26 mouse cellular contexts compared by ENCODE assay signal in genomic region chr11:103237757-103238156, GRCm38 (mm10). TPM values are rescaled to one million over a fixed set of nuclear protein-coding genes. Genes with fewer than 3 reads are reported as not detected.
A peak's percentile ranks its signal among the peaks of the same experiment; 100 is the strongest.
DNase-seq lines count a peak whose midpoint lies in the region; ATAC-seq and TF ChIP-seq lines count a peak whose summit lies in the region.
"Had no signal": no experiment of that assay in that cellular context is flagged by ENCODE, and none has a peak within 500 bp of the region (broad histone marks: within the 10 kb centered on the region; RNA-seq: fewer than 3 reads in every experiment).

No protein-coding gene starts in this region.

- peak; percentile 46 for TF ChIP-seq CTCF in layer of hippocampus, adult 2 months (conservative IDR thresholded peaks at IDR 0.05)
- TF ChIP-seq CTCF in CH12.LX (conservative IDR thresholded peaks at IDR 0.05 in 1 of 2, IDR thresholded peaks at IDR 0.05 in 1 of 2; ENCODE audit: low read depth in 2 of 2, low read length in 2 of 2), result peak; percentile 23 to 49; a peak in 3 of 4 replicates
- peak; percentile 1; the same call in 1 of the 2 replicates for TF ChIP-seq CTCF in bone marrow, adult 2 months (IDR thresholded peaks at IDR 0.05; ENCODE audit: control insufficient read depth, insufficient read depth, low read length)

- peak; percentile 36 for DNase-seq in CD4-positive, CD25-positive, alpha-beta regulatory T cell, adult 2 months (ENCODE audit: low read depth, low spot score)
- no peak for DNase-seq in layer of hippocampus, adult 2 months (ENCODE audit: low spot score in 2 of 2)
- no peak for DNase-seq in layer of hippocampus, adult 11-12 months (ENCODE audit: low spot score)
- peak; percentile 41 for DNase-seq in CH12.LX (ENCODE audit: extremely low read depth)
- DNase-seq in adrenal gland, adult (ENCODE audit: inconsistent age in 2 of 2, low spot score in 1 of 2), result no peak
- no peak for DNase-seq in left cerebral cortex, postnatal 36 days (ENCODE audit: low spot score in 2 of 2)
- DNase-seq: adrenal gland, postnatal 10 days; cerebellum, adult 2 months; heart, postnatal 4 days; kidney, adult 9 months; lung, postnatal 14 days; right cerebral cortex, postnatal 4 days; thymus, postnatal 14 days had no signal

- no peak for ATAC-seq in CD4-positive, CD25-positive, alpha-beta regulatory T cell, adult 4 months
- ATAC-seq: forebrain, embryonic 15.5 days had no signal

- no peaks in the 10 kb centered on the region for H3K27me3 ChIP-seq in CH12.LX (replicated peaks)
- H3K27me3 ChIP-seq: forebrain, embryonic 15.5 days; limb, embryonic 13.5 days; stomach, embryonic 15.5 days had no signal

- no peaks in the 10 kb centered on the region for H3K79me2 ChIP-seq in CH12.LX (replicated peaks; ENCODE audit: control insufficient read depth, extremely low read depth, insufficient read depth, poor library complexity, severe bottlenecking)

- intact Hi-C loops in left cerebral cortex, postnatal 36 days (cut with DNase I), result no loop called here

- H3K36me3 ChIP-seq in CH12.LX (replicated peaks in 1 of 2; ENCODE audit: control insufficient read depth in 1 of 2, insufficient read depth in 1 of 2, low read length in 1 of 2), result peaks cover 56 to 90% of the 10 kb centered on the region in 2 experiments

- H3K4me2 ChIP-seq in CH12.LX (ENCODE audit: insufficient read depth, low read depth, poor library complexity, severe bottlenecking), result no peak overlapping the region
- H3K4me2 ChIP-seq: forebrain, embryonic 15.5 days; limb, embryonic 13.5 days; stomach, embryonic 15.5 days had no signal

- TF ChIP-seq EP300 in CH12.LX (IDR thresholded peaks at IDR 0.05; ENCODE audit: low read length), result no peak

- in situ Hi-C loops in CH12.LX (cut with MboI; ENCODE audit: low pct_ligation_motif_present, low pct_unique_long_range_greater_than_20kb, low sequenced_read_pairs), result loop anchor here (5.0 kb wide), 2 partner anchors 35 to 80 kb away; no protein-coding TSS in a partner anchor

- peaks cover 25 to 76% of the 10 kb centered on the region in 2 experiments for H3K4me1 ChIP-seq in CH12.LX (ENCODE audit: control insufficient read depth in 1 of 2, insufficient read depth in 2 of 2)
- no peaks in the 10 kb centered on the region for H3K4me1 ChIP-seq in bone marrow, adult 2 months (ENCODE audit: control insufficient read depth, insufficient read depth, low read length)

- TF ChIP-seq POLR2A in CH12.LX (IDR thresholded peaks at IDR 0.05; ENCODE audit: low read depth, low read length), result no peak
- no peak for TF ChIP-seq POLR2A in bone marrow, adult 2 months (IDR thresholded peaks at IDR 0.05; ENCODE audit: borderline replicate concordance, control insufficient read depth, low read depth, low read length)

- WGBS in bone marrow, adult 2 months, result 85% methylated on average over 9 of the region's 9 CpGs

- H3K4me3 ChIP-seq in layer of hippocampus, adult 2 months, result no peak overlapping the region
- no peak overlapping the region for H3K4me3 ChIP-seq in CH12.LX (replicated peaks in 1 of 3; ENCODE audit: low read depth in 2 of 3, low read length in 2 of 3, poor library complexity in 1 of 3)
- H3K4me3 ChIP-seq in bone marrow, adult 2 months (replicated peaks; ENCODE audit: control insufficient read depth, low read depth, low read length), result no peak overlapping the region
- H3K4me3 ChIP-seq: erythroblast, embryonic 14.5 days; forebrain, embryonic 15.5 days; limb, embryonic 13.5 days; midbrain, embryonic 10.5 days; stomach, embryonic 15.5 days had no signal

- TF ChIP-seq RAD21 in CH12.LX (IDR thresholded peaks at IDR 0.05; ENCODE audit: low read depth, low read length), result peak; percentile 9

- H3K27ac ChIP-seq in layer of hippocampus, adult 2 months, result no peak overlapping the region
- peak overlapping the region; percentile 66; the same call in 1 of the 2 replicates for H3K27ac ChIP-seq in CH12.LX (ENCODE audit: insufficient read depth, low read depth)
- no peak overlapping the region for H3K27ac ChIP-seq in bone marrow, adult 2 months (ENCODE audit: control insufficient read depth, insufficient read depth, low read depth, low read length, poor library complexity)
- H3K27ac ChIP-seq: forebrain, embryonic 15.5 days; limb, embryonic 13.5 days; midbrain, embryonic 10.5 days; stomach, embryonic 15.5 days had no signal

- dilution Hi-C loops in CH12.LX (cut with MboI; ENCODE audit: extremely low pct_ligation_motif_present, extremely low pct_unique_long_range_greater_than_20kb, low sequenced_read_pairs), result no loop called here

- H3K9me3 ChIP-seq in CH12.LX (replicated peaks; ENCODE audit: low read length), result peaks cover 12% of the 10 kb centered on the region
- H3K9me3 ChIP-seq: forebrain, embryonic 15.5 days; G1E; limb, embryonic 13.5 days; midbrain, embryonic 10.5 days; stomach, embryonic 15.5 days had no signal

- no peak overlapping the region for H3K9ac ChIP-seq in CH12.LX (ENCODE audit: insufficient read depth, low read depth)
- H3K9ac ChIP-seq: forebrain, embryonic 15.5 days; limb, embryonic 13.5 days; stomach, embryonic 15.5 days had no signal

TF ChIP-seq in CH12.LX, 34 proteins besides CTCF, POLR2A, EP300 and RAD21:
- TF ChIP-seq MAFK (IDR thresholded peaks at IDR 0.05; ENCODE audit: insufficient replicate concordance, low read length) (no peak), USF2 (conservative IDR thresholded peaks at IDR 0.05; ENCODE audit: low read depth, low read length) (no peak), ZNF384 (IDR thresholded peaks at IDR 0.05; ENCODE audit: low read depth, low read length) (no peak), MYC (IDR thresholded peaks at IDR 0.05; ENCODE audit: low read depth, low read length) (no peak), SMC3 (IDR thresholded peaks at IDR 0.05; ENCODE audit: low read depth, low read length) (peak; percentile 24), POLR2AphosphoS2 (IDR thresholded peaks at IDR 0.05; ENCODE audit: low read depth, low read length) (no peak), MAZ (IDR thresholded peaks at IDR 0.05; ENCODE audit: low read depth, low read length) (no peak), TCF12 (IDR thresholded peaks at IDR 0.05; ENCODE audit: low read depth, low read length) (no peak), MEF2A (IDR thresholded peaks at IDR 0.05; ENCODE audit: borderline replicate concordance, low read depth, low read length) (no peak)
TF ChIP-seq in CH12.LX: peak in this region for 1.

RNA-seq across cellular contexts. Expression of gene Spata32, which starts 19.5 kb away (rescaled TPM):
- not detected for polyA plus RNA-seq in CD4-positive, CD25-positive, alpha-beta regulatory T cell, adult 4 months (2017; shearing (Covaris generic))
- total RNA-seq in layer of hippocampus, adult 2 months (2021), result 1 to 10 TPM; 1.2 to 1.3 TPM
- total RNA-seq in CH12.LX (2012; rRNA removed), result not detected in 2 replicates
- total RNA-seq in CH12.LX (2014; rRNA removed), result not detected in 2 replicates
- not detected in 2 replicates for polyA plus RNA-seq in CH12.LX (2012; ENCODE audit: insufficient read length, low read depth)
- polyA plus RNA-seq in bone marrow, adult 2 months (2011; ENCODE audit: insufficient read depth, insufficient read length, low replicate concordance, missing spikeins), result not detected in 2 replicates
- total RNA-seq in left cerebral cortex, postnatal 36 days (2021), result 1 to 10 TPM; 2.0 to 2.4 TPM
- total RNA-seq: adrenal gland, postnatal 10 days; heart, postnatal 4 days; neutrophil, adult 5-6 weeks had no signal
- polyA plus RNA-seq: embryonic facial prominence, embryonic 11.5 days; erythroblast, embryonic 14.5 days; G1E; heart, embryonic 14.5 days; limb, embryonic 13.5 days; liver, embryonic 16.5 days; midbrain, embryonic 10.5 days; stomach, embryonic 15.5 days had no signal

RNA-seq across cellular contexts. Expression of gene 1700023F06Rik, which starts 29.4 kb away (rescaled TPM):
- polyA plus RNA-seq in CD4-positive, CD25-positive, alpha-beta regulatory T cell, adult 4 months (2017; shearing (Covaris generic)), result not detected
- total RNA-seq in layer of hippocampus, adult 2 months (2021), result 1 to 10 TPM; 1.5 to 2.0 TPM
- total RNA-seq in CH12.LX (2012; rRNA removed) (not detected in 2 replicates), CH12.LX (2014; rRNA removed) (not detected in 2 replicates)
- polyA plus RNA-seq in CH12.LX (2012; ENCODE audit: insufficient read length, low read depth), result not detected in 2 replicates
- not detected in 2 replicates for polyA plus RNA-seq in bone marrow, adult 2 months (2011; ENCODE audit: insufficient read depth, insufficient read length, low replicate concordance, missing spikeins)
- 1 to 10 TPM; 1.8 to 2.4 TPM for total RNA-seq in left cerebral cortex, postnatal 36 days (2021)
- total RNA-seq: G1E; granulocyte monocyte progenitor cell, adult 5-6 weeks; heart, postnatal 4 days; neutrophil, adult 5-6 weeks had no signal
- polyA plus RNA-seq: erythroblast, embryonic 14.5 days; G1E; liver, embryonic 16.5 days had no signal

RNA-seq across cellular contexts. Expression of gene Map3k14, which starts 29.5 kb away (rescaled TPM):
- polyA plus RNA-seq in CD4-positive, CD25-positive, alpha-beta regulatory T cell, adult 4 months (2017; shearing (Covaris generic)), result 10 to 100 TPM; 29.6 to 50.3 TPM
- 1 to 10 TPM; 3.3 TPM for total RNA-seq in layer of hippocampus, adult 2 months (2021)
- 9.9 TPM in 2 replicates for total RNA-seq in CH12.LX (2012; rRNA removed)
- total RNA-seq in CH12.LX (2014; rRNA removed), result 4.2 and 4.5 TPM in 2 replicates
- polyA plus RNA-seq in CH12.LX (2012; ENCODE audit: insufficient read length, low read depth), result 9.0 and 11.2 TPM in 2 replicates
- 3.4 and 12.1 TPM in 2 replicates for polyA plus RNA-seq in bone marrow, adult 2 months (2011; ENCODE audit: insufficient read depth, insufficient read length, low replicate concordance, missing spikeins)
- total RNA-seq in left cerebral cortex, postnatal 36 days (2021), result 1 to 10 TPM; 3.1 to 4.0 TPM

Comparison
In these comparisons a context has a peak if more than half of its experiments do, and no peak if none do; other contexts are left out.
1. DNase-seq: peak in CD4-positive, CD25-positive, alpha-beta regulatory T cell, adult 2 months (single experiment) and CH12.LX (single experiment); none in layer of hippocampus, adult 2 months (0 of 2), layer of hippocampus, adult 11-12 months (single experiment), adrenal gland, adult (0 of 2) and left cerebral cortex, postnatal 36 days (0 of 2).
2. Peak in every context shown above with its lines, with median percentiles within 50 percentile points of each other: CTCF ChIP-seq.